Mouse (Mus musculus): Measurements from ENCODE around the gene Narfl. TPM values are rescaled to one million over a fixed set of nuclear protein-coding genes. Genes with fewer than 3 reads are reported as not detected.

Gene Narfl
- polyA plus RNA-seq, 1 experiment: 20.1 TPM

DNA sequence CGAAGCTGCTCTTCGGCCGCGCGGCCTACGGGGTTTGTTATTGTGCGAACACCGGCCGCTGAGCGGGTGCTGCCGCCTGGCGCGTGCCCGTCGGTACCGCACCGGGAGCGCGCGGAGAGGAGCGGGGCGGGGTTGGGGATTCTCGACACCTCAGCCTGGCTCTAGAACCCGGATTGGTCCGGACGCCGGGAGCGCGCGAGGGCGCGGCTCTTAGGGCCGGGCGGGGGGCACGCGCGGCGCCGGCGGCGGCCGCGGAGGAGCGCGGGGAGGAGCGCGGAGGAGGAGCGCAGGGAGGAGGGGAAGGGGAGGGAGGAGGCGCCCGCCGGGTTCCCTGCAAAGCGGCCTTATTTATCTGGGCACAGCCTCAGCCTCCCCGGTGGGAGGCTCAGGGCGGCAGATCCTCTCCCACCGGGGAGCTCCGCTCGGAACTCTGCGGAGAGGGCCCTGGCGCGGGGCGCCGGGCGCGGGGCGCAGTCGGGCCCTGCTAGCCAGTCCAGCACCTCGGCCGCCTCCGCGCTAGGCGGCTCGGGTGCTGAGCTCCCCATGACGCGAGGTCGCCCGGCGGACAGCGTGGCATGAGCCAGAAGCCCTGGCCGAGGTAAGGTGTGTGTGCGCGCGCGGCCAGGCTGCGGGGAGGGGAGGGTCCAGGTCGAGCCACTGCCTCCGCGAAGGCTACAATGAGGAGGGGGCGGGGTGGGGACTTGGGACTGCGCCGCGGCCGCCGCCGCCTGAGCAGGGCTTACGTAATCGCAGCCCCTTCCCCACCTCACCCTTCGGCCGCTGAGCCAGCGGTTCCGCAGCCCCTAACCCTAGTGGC, 35.4 kb downstream of the Narfl start, which contains the start of gene Fbxl16:
Fbxl16 (plus strand) TSS at position 297 of the 817 bp plus-strand sequence.
- DNase-seq: peak; percentile 54
- TF ChIP-seq CTCF (IDR thresholded peaks at IDR 0.05; ENCODE audit: insufficient read depth, low read length) (no peak), POLR2A (IDR thresholded peaks at IDR 0.05; ENCODE audit: borderline replicate concordance, extremely low read depth, low read depth, low read length) (no peak)
- WGBS: 1% methylated on average over 86 of the region's 100 CpGs
- peak within 1 kb of the TSS; percentile 58 for H3K4me3 ChIP-seq (replicated peaks; ENCODE audit: extremely low read depth, low read depth, low read length)
- H3K4me1 ChIP-seq (ENCODE audit: control insufficient read depth, insufficient read depth, low read length): no peaks in the 10 kb centered on the region; the same call in 1 of the 2 replicates

DNA sequence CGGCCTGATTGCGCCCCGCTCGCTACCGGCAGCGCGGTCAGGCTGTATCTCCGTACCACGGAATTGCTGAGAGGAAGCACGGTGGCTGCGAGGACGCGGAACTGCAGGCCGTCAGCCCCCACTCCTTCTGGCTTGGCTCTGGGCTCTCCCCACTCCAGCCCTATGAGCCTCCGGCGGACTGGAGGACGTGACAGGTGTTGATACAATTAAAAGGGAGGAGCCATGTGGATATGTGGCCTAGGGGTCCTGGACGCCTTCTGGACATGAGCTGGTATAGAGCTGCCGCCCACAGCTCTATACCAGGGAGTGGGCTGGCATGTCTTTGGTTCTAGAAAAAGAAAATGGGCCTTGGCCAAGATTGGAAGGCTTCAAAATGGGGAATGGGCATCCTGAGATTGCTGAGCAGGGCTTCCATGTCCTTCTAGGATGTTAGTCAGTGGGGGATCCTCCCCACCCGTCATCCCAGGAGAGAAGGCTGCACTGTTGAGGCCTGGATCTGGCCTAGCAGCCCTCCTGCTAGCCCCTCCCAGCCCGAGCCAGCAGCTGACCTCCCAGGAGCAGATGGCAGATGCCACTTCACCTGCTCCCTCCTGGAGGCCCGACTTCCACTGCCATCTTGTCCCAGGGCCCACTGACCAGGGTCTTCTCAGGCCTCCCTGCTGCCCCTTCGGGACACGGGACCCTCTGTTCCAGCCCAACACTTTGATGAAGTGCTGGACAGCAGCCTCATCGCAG, 36.2 kb downstream of the Narfl start:
- no peak for TF ChIP-seq CTCF (IDR thresholded peaks at IDR 0.05; ENCODE audit: insufficient read depth, low read length)
- TF ChIP-seq POLR2A (IDR thresholded peaks at IDR 0.05; ENCODE audit: borderline replicate concordance, extremely low read depth, low read depth, low read length): no peak
- H3K4me3 ChIP-seq (replicated peaks; ENCODE audit: extremely low read depth, low read depth, low read length): peak overlapping the region; percentile 49
- 10% methylated on average over 25 of the region's 25 CpGs for WGBS
- no peaks in the 10 kb centered on the region; the same call in 1 of the 2 replicates for H3K4me1 ChIP-seq (ENCODE audit: control insufficient read depth, insufficient read depth, low read length)
- no peak for DNase-seq

DNA sequence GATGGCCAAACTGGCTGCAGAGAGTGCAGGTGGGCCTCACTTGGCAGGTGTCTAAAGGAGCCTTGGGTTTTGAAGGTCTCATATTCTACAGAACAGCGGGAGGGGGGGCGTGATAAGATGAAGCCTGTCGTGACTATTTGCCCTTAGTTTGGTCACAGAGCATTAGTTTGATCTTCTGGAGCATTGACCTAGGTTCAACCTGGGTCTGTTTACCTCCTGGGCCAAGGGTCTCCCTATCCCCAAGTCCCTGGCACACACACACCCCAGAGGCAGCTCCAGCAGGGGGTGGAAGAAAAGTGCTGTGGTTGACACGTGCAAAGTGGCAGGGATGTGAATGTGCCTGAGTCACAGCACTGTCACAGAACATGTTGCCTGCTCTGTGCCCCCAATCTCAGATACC, 37.3 kb downstream of the Narfl start:
- TF ChIP-seq CTCF (IDR thresholded peaks at IDR 0.05; ENCODE audit: insufficient read depth, low read length): no peak
- TF ChIP-seq POLR2A (IDR thresholded peaks at IDR 0.05; ENCODE audit: borderline replicate concordance, extremely low read depth, low read depth, low read length): no peak
- 66% methylated on average over 4 of the region's 4 CpGs for WGBS
- Histone ChIP-seq H3K4me3 (replicated peaks; ENCODE audit: extremely low read depth, low read depth, low read length) (no peak overlapping the region), H3K4me1 (ENCODE audit: control insufficient read depth, insufficient read depth, low read length) (no peaks in the 10 kb centered on the region; the same call in 1 of the 2 replicates)
- DNase-seq: no peak

DNA sequence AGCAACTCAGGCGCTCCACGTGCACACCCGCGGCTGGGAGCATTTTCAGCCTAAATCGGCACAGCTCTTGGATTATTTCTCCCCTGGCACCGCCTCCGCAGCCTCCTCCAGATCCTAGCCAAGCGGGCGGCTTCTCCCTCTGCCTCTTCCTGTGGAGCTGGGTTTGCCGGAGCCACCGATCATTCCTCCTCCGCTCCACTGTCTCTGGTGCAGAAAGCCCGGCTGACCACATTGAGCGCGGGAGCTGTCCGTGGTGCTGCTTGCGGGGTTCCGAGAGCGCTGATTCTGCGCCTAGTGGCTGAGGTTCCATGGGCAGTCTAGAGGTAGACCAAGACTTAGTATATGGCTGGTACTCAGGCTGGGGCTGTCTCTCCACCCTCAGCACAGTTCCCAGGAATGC, 39.9 kb downstream of the Narfl start:
- Histone ChIP-seq H3K4me1 (ENCODE audit: control insufficient read depth, insufficient read depth, low read length) (no peaks in the 10 kb centered on the region; the same call in 1 of the 2 replicates), H3K4me3 (replicated peaks; ENCODE audit: extremely low read depth, low read depth, low read length) (no peak overlapping the region)
- no peak for TF ChIP-seq POLR2A (IDR thresholded peaks at IDR 0.05; ENCODE audit: borderline replicate concordance, extremely low read depth, low read depth, low read length)
- TF ChIP-seq CTCF (IDR thresholded peaks at IDR 0.05; ENCODE audit: insufficient read depth, low read length): peak; percentile 55
- WGBS: 2% methylated on average over 20 of the region's 20 CpGs
- peak; percentile 66 for DNase-seq

DNA sequence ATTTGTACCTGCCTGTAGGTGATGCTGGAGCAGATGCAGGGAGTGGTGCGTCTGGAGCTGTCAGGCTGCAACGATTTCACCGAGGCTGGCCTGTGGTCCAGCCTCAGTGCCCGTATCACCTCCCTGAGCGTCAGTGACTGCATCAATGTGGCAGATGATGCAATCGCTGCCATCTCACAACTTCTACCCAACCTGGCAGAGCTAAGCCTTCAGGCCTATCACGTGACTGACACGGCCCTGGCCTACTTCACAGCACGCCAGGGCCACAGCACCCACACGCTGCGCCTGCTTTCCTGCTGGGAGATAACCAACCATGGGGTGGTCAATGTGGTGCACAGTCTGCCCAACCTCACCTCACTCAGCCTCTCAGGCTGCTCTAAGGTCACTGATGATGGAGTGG, 44.1 kb downstream of the Narfl start:
- Histone ChIP-seq H3K4me1 (ENCODE audit: control insufficient read depth, insufficient read depth, low read length) (no peaks in the 10 kb centered on the region), H3K4me3 (replicated peaks; ENCODE audit: extremely low read depth, low read depth, low read length) (no peak overlapping the region)
- TF ChIP-seq CTCF (IDR thresholded peaks at IDR 0.05; ENCODE audit: insufficient read depth, low read length) (no peak), POLR2A (IDR thresholded peaks at IDR 0.05; ENCODE audit: borderline replicate concordance, extremely low read depth, low read depth, low read length) (no peak)
- no peak for DNase-seq
- 79% methylated on average over 11 of the region's 11 CpGs for WGBS

DNA sequence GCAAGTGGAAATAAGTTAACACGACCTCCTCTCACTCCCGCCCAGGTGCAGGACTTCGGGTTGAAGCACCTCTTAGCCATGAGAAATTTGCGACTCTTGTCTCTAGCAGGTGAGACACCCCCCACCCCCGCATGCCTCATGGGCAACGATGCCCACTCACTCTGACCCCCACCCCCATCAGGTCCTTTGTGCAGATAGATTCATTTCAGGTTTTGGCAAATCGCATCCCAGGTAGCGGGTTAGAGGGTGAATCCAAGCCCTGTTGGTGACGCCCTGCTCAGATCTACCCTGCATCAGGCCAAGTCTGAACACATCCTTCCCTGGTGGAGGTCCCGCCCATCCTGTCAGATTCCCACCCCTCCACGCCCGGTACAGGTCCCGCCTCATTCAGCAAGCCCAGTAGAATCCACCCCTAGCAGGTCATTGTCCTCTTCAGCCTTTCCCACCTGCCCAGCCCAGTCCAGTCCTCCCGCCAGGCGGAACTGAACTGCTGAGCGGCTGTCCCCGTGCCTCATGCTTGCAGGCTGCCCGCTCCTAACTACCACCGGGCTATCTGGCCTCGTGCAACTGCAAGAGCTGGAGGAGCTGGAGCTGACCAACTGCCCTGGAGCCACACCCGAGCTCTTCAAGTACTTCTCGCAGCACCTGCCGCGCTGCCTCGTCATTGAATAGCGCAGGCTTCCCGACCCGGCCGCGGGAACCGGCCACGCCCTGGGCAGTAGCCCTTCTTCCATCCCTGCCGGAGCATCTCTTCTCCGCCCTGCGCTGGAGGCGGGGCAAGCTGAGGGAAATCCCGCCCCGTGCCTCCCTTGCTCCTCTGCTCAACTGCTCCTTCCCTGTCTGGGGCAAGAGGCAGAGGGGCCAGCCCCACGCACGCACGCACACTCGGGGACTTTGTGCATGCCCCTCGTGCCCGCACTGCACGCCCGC, 45.5 kb downstream of the Narfl start:
- Histone ChIP-seq H3K4me1 (ENCODE audit: control insufficient read depth, insufficient read depth, low read length) (peaks cover 2% of the 10 kb centered on the region; the same call in 1 of the 2 replicates), H3K4me3 (replicated peaks; ENCODE audit: extremely low read depth, low read depth, low read length) (no peak overlapping the region)
- peak; percentile 3 for DNase-seq
- no peak for TF ChIP-seq POLR2A (IDR thresholded peaks at IDR 0.05; ENCODE audit: borderline replicate concordance, extremely low read depth, low read depth, low read length)
- WGBS: 7% methylated on average over 46 of the region's 46 CpGs

DNA sequence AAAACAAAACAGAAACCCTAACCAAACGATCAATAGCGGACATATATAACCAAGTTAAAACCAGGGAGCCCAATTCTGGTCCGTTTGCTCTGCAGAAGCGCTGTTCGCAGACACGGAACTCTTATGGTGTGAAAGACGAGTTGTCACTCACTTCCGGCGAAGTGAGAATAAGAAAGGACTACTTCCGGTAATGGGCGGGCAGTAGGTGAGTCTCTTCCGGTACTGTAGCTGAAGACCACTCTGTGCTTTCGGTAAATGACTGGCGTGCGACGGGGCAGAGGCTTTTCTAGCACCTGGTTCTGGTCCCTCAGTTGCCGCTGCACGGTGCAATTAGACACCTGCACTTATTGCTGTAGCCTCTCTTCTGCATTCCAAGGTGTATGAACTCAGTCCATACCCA, 49.9 kb downstream of the Narfl start, which contains the start of gene Wdr24:
Wdr24 (plus strand) TSS at position 176 of the 400 bp plus-strand sequence.
- H3K4me1 ChIP-seq (ENCODE audit: control insufficient read depth, insufficient read depth, low read length): peaks cover 9% of the 10 kb centered on the region
- no peak for TF ChIP-seq CTCF (IDR thresholded peaks at IDR 0.05; ENCODE audit: insufficient read depth, low read length)
- TF ChIP-seq POLR2A (IDR thresholded peaks at IDR 0.05; ENCODE audit: borderline replicate concordance, extremely low read depth, low read depth, low read length): peak; percentile 74; the same call in 1 of the 2 replicates
- WGBS: 0% methylated on average over 18 of the region's 18 CpGs
- peak; percentile 77 for DNase-seq
- H3K4me3 ChIP-seq (replicated peaks; ENCODE audit: extremely low read depth, low read depth, low read length): peak within 1 kb of the TSS; percentile 76

DNA sequence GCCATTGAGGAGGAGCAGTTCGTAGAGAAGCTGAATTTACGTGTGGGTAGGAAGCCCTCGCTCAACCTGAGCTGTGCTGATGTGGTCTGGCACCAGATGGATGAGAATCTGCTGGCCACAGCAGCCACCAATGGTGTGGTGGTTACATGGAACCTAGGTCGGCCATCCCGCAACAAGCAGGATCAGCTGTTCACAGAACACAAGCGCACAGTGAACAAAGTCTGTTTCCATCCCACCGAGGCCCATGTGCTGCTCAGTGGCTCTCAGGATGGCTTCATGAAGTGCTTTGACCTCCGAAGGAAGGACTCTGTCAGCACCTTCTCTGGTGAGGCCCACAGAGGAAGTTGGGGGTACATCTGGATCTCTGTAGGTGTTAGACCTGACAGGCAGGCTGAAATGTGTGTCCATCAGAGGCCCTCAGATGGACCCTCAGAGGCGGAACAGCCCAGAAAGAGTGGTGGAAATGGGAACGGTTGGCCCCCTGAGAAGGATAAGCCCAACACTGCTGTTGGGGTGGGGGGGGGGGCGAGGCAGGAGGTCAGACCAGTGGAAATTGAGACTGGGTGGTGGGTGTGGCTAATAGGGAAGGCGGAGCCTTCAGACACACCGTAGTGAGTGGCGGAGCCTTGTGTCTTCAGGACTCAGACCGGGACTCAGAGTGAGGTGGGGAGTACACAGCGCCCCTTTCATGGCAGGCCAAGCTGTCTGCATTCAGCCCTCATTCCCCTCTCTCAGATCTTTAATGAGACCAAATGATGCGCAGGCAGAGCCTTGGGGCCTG, 51.0 kb downstream of the Narfl start:
- no peak for DNase-seq
- Histone ChIP-seq H3K4me3 (replicated peaks; ENCODE audit: extremely low read depth, low read depth, low read length) (no peak overlapping the region), H3K4me1 (ENCODE audit: control insufficient read depth, insufficient read depth, low read length) (peaks cover 12% of the 10 kb centered on the region)
- no peak for TF ChIP-seq CTCF (IDR thresholded peaks at IDR 0.05; ENCODE audit: insufficient read depth, low read length)
- TF ChIP-seq POLR2A (IDR thresholded peaks at IDR 0.05; ENCODE audit: borderline replicate concordance, extremely low read depth, low read depth, low read length): no peak
- WGBS: 70% methylated on average over 16 of the region's 17 CpGs

Data from lung, adult 2 months (tissue).